Mouse (Mus musculus): Measurements from ENCODE around the gene Colgalt1.

DNA sequence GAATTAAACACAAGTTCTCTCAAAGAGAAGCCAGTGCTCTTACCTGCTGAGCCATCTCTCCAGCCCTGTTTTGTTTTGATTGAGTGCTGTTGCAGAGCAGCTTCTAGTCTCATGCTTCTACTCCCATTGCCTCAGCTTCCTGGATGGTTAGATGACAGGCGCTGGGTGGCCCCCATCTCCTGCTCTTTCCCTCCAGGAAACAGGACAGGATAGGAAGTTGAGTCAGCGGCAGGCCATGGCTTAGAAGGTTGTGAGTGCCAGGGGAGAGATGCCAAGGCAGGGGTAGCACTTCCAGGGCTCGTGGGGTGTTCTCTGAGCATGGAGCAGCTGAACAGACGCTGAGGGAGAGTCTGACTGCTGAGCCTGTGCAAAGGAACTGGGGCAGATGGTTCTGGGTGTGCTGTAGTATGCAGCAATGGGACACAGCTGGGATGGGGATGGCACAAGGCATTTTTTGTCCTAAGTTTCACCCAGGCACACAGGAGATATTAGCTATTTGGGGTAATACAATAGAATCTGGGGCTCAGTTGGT lies 32.9 kb upstream of the Colgalt1 start:
- no peak for TF ChIP-seq POLR2A (IDR thresholded peaks at IDR 0.05; ENCODE audit: control insufficient read depth, low read depth, low read length)
- TF ChIP-seq CTCF (IDR thresholded peaks at IDR 0.05; ENCODE audit: control insufficient read depth, insufficient read depth, insufficient replicate concordance, low read depth, low read length), result no peak

Measured in testis, adult 2 months (tissue).